In genomic region chr3:23946182-23946581, GRCm38 (mm10) we compare ENCODE assay signal across 23 mouse cellular contexts.
"Had no signal": no experiment of that assay in that cellular context is flagged by ENCODE, and none has a peak within 500 bp of the region (broad histone marks: within the 10 kb centered on the region; RNA-seq: fewer than 3 reads in every experiment).

No protein-coding gene starts in this region.

- H3K4me1 ChIP-seq: heart, embryonic 10.5 days; heart, embryonic 12.5 days; intestine, embryonic 15.5 days; limb, embryonic 13.5 days; limb, embryonic 15.5 days; liver, embryonic 12.5 days had no signal

- H3K4me2 ChIP-seq: heart, embryonic 12.5 days; intestine, embryonic 15.5 days; limb, embryonic 13.5 days; limb, embryonic 15.5 days; liver, embryonic 12.5 days had no signal

- H3K9ac ChIP-seq: heart, embryonic 12.5 days; intestine, embryonic 15.5 days; limb, embryonic 13.5 days; limb, embryonic 15.5 days; liver, embryonic 12.5 days; liver, embryonic 14.5 days had no signal

- ATAC-seq: inflammation-experienced regulatory T-cells, adult 6 months; intestine, embryonic 15.5 days; intestine, postnatal 0 days; liver, embryonic 12.5 days had no signal

- H3K9me3 ChIP-seq: heart, embryonic 10.5 days; heart, embryonic 12.5 days; intestine, embryonic 15.5 days; limb, embryonic 13.5 days; limb, embryonic 15.5 days; liver, embryonic 12.5 days had no signal

- H3K27me3 ChIP-seq: heart, embryonic 12.5 days; intestine, embryonic 15.5 days; limb, embryonic 13.5 days; limb, embryonic 15.5 days; liver, embryonic 12.5 days had no signal

- H3K27ac ChIP-seq: gastrocnemius, adult 2 months; heart, embryonic 10.5 days; intestine, embryonic 15.5 days; layer of hippocampus, adult 2 months; left cerebral cortex, adult 2 months; limb, embryonic 13.5 days; limb, embryonic 15.5 days; liver, embryonic 12.5 days; liver, embryonic 14.5 days had no signal

- H3K36me3 ChIP-seq: heart, embryonic 10.5 days; heart, embryonic 12.5 days; intestine, embryonic 15.5 days; limb, embryonic 13.5 days; limb, embryonic 15.5 days; liver, embryonic 12.5 days had no signal

- H3K4me3 ChIP-seq: gastrocnemius, adult 2 months; heart, embryonic 10.5 days; heart, embryonic 12.5 days; intestine, embryonic 15.5 days; layer of hippocampus, adult 2 months; left cerebral cortex, adult 2 months; limb, embryonic 13.5 days; limb, embryonic 15.5 days; liver, embryonic 12.5 days had no signal

- DNase-seq: gastrocnemius, adult 2 months; gastrocnemius, postnatal 10 days; gastrocnemius, postnatal 25 days; heart, adult 18-20 months; heart, postnatal 10 days; heart, postnatal 4 days; kidney, adult 18-20 months; kidney, adult 8-10 months; kidney, postnatal 10 days; kidney, postnatal 25 days; kidney, postnatal 4 days; left cerebral cortex, postnatal 4 days had no signal
